Mouse (Mus musculus) C2C12 (cell line): Measurements from ENCODE around the gene Mrap. TPM values are rescaled to one million over a fixed set of nuclear protein-coding genes. Genes with fewer than 3 reads are reported as not detected.

ENCODE experiments used
- H3K27me3 ChIP-seq: one replicate; pipeline ENCODE4 v1.6.1; 2011; ENCODE audit not compliant: control insufficient read depth, insufficient read depth, insufficient read length
- H3K36me3 ChIP-seq: one replicate; pipeline ENCODE4 v1.6.1; 2011; ENCODE audit not compliant: control insufficient read depth, insufficient read depth
- H3K4me3 ChIP-seq: one replicate; pipeline ENCODE4 v1.5.1; 2011; ENCODE audit warnings: mild to moderate bottlenecking, control low read depth; ENCODE audit not compliant: poor library complexity, insufficient read depth, severe bottlenecking
- H3K79me2 ChIP-seq: one replicate; pipeline ENCODE4 v1.6.1; 2011; ENCODE audit not compliant: control insufficient read depth, insufficient read depth
- H3K79me3 ChIP-seq: one replicate; pipeline ENCODE4 v1.6.1; 2011; ENCODE audit warnings: low read depth, control low read depth
- H3ac ChIP-seq: one replicate; pipeline ENCODE3; 2011; ENCODE audit warnings: low read depth; ENCODE audit not compliant: control insufficient read depth, insufficient read length
- CEBPB ChIP-seq: IDR thresholded peaks from one replicate; pipeline ENCODE4 v1.6.1; 2011; ENCODE audit warnings: low read depth, mild to moderate bottlenecking, control low read depth, moderate library complexity
- CTCF ChIP-seq: IDR thresholded peaks from one replicate; pipeline ENCODE4 v1.5.1; 2011; ENCODE audit not compliant: control insufficient read depth, insufficient read depth, insufficient read length
- FOSL1 ChIP-seq: IDR thresholded peaks from one replicate; pipeline ENCODE4 v1.8.0; 2011; ENCODE audit warnings: mild to moderate bottlenecking, low read length; ENCODE audit not compliant: poor library complexity, insufficient read depth, severe bottlenecking
- MAX ChIP-seq: IDR thresholded peaks from one replicate; pipeline ENCODE4 v1.6.1; 2011; ENCODE audit warnings: mild to moderate bottlenecking, control low read depth
- MYOD1 ChIP-seq: IDR thresholded peaks from one replicate; pipeline ENCODE4 v1.6.1; 2011; ENCODE audit warnings: low read depth; ENCODE audit not compliant: control insufficient read depth, insufficient read length
- MYOG ChIP-seq: IDR thresholded peaks from one replicate; pipeline ENCODE4 v1.6.1; 2011; ENCODE audit not compliant: control insufficient read depth, insufficient read length; ENCODE audit errors: extremely low read depth
- USF1 ChIP-seq: IDR thresholded peaks from one replicate; pipeline ENCODE4 v1.6.1; 2011; ENCODE audit warnings: low read depth, mild to moderate bottlenecking, control low read depth, moderate library complexity
- polyA plus RNA-seq: library from polyadenylated mRNA; unstranded; fragments of >200 nt; fragmentation: generic; extraction: Trizol; gene quantifications from one replicate; pipeline ENCODE4 v1.2.1, GENCODE M21; 2012; ENCODE audit warnings: missing spikeins

The Mrap gene
- polyA plus RNA-seq, 1 experiment = not detected

DNA sequence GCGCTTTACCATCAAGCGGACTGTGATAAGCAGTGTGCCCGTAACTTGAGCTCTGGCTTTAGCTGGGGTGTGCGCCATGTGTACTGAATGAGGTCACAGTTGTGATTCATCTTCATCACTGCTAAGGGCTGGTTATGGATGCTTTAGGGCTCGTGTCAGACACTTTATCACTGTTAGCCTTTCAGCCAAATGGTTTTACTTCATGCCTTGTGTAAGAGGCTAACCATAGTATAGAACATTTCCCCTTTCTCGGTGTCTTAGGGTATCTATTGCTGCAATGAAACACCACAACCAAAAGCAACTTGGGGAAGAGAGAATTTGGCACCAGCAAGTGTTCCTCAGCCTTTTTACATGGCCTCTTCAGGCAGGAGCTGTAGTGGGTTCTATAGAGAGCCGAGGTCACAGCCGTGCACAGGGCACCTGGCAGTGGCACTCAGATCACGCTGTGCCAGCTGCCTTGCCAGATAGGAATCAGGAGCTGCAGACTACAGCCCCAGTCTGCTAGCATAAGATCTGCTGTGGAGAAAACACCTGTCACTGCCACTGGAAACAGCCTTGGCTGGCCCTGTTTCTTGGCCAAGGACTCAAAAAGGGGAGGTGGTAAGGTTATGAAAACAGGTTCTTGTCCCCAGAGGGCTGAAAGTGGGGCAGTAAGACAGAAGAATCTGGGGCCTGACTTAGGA is 27.3 kb downstream of the Mrap start:
- no peak for TF ChIP-seq CTCF
- TF ChIP-seq CEBPB = no peak
- TF ChIP-seq MYOD1 = peak; percentile 87
- H3K79me3 ChIP-seq = no peaks in the 10 kb centered on the region
- peaks cover 82% of the 10 kb centered on the region for H3K36me3 ChIP-seq
- no peaks in the 10 kb centered on the region for H3K79me2 ChIP-seq
- H3K4me3 ChIP-seq = no peak overlapping the region
- no peaks in the 10 kb centered on the region for H3K27me3 ChIP-seq
- H3ac ChIP-seq = no peak overlapping the region

DNA sequence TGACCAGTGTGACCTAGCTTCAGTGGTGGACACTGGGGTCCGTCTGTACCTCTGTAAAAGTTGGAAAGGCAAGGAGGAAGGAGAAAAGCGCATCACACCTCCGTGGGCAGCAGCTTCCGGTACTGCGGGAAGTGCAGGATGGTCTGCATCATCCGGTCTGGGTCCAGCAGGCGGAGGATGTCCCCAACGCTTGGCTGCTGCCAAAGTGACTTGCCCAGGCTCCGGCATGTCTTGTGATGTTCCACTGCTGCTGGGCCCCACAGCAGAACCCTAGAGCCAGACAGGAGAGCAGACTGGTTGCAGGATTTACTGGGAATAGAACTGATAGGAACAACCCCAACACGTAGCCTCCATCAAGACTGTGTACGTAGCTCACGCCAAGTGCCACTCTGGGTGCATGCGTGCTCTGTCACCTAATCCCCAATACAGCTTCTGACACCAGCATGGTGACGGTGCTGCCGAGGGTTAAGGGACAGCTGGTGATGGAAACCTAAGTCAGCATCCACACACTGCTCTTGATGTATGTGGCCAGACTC is 29.0 kb downstream of the Mrap start:
- Histone ChIP-seq H3K4me3 (no peak overlapping the region), H3K27me3 (no peaks in the 10 kb centered on the region), H3K79me3 (no peaks in the 10 kb centered on the region), H3K79me2 (no peaks in the 10 kb centered on the region), H3ac (no peak overlapping the region), H3K36me3 (peaks cover 82% of the 10 kb centered on the region)
- no peak for TF ChIP-seq MYOG
- TF ChIP-seq MAX = no peak
- TF ChIP-seq CTCF = no peak
- TF ChIP-seq USF1 = no peak

DNA sequence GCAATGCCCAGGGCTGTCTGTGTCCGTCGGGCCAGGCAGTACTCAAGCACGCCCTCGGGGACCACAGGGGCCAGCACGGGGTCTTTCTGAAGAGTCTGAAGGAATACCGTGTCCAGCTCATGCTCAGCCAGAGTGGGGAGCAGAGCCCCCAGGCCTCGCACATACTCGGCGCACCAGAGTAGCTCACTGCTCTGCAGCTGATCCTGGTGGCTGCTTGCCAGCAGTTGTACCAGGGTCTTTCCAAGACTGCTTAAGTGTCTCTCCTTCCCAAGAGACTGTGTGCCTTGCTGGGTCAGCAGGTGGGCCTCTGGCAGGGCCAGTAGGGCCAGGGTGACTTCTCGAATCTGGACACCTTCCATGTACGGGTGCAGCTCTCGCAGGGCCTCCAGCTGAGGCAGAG is 36.2 kb downstream of the Mrap start:
- Histone ChIP-seq H3K36me3 (peaks cover 85% of the 10 kb centered on the region), H3K79me2 (no peaks in the 10 kb centered on the region), H3K79me3 (no peaks in the 10 kb centered on the region)

DNA sequence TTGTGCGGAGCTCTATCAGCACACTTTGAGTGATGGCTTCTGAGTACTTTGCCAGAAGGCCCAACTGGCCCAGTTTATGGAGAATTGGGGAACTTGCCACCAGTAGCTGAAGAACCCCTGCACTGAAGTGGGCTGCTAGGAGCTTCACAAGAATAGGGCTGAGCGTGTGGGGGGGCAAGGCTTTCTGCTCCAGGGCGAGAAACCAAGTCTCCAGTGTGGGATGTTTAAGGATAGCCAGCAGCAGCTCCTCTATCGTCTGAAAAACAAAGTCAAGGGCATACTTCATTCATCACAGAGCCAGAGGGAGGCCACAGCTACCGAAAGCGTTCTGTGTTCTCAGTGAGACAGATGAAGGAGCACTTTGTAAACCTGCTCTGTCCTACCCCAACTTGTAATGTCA is 36.6 kb downstream of the Mrap start:
- no peaks in the 10 kb centered on the region for H3K27me3 ChIP-seq
- peaks cover 85% of the 10 kb centered on the region for H3K36me3 ChIP-seq
- H3K79me2 ChIP-seq = no peaks in the 10 kb centered on the region
- TF ChIP-seq MAX = no peak
- no peak for TF ChIP-seq USF1
- TF ChIP-seq CTCF = no peak
- TF ChIP-seq MYOG = no peak
- no peak for TF ChIP-seq MYOD1
- TF ChIP-seq CEBPB = no peak
- TF ChIP-seq FOSL1 = no peak
- no peak overlapping the region for H3K4me3 ChIP-seq
- no peak overlapping the region for H3ac ChIP-seq
- no peaks in the 10 kb centered on the region for H3K79me3 ChIP-seq

More for the DNA sequence above, 36.2 kb downstream of the Mrap start:
- TF ChIP-seq CTCF (no peak), MAX (no peak), FOSL1 (no peak), CEBPB (no peak), MYOD1 (no peak), MYOG (no peak)
- Histone ChIP-seq H3K27me3 (no peaks in the 10 kb centered on the region), H3ac (no peak overlapping the region), H3K4me3 (no peak overlapping the region)

DNA sequence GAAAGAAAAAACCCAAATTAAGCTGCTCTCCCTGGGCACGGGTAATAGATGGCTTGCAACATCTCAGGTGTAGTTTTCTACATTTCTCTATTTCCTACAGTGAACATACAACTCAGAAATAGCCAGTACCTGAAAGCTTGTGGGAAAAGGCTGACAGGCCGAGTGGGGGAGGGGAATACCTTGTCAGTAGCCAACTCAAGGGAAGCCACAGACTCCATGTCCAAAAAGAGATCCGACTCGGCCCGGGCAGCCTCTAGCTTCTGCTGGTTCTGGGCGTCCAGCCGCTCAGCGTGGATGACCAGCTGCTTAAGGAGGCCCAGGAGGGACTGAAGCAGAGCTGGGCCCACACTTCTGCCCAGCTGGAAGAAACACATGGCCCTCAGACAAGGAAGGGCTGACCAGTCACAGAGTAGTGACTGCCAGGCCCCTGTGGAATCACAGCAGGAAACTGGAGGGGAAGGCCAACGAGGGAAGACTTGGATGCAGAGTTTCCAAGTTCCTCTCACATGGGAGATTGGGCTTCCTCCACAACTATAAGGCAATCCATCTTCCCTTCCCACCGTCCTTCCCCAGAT is 38.0 kb downstream of the Mrap start:
- TF ChIP-seq USF1 = no peak
- no peak for TF ChIP-seq CTCF
- no peak for TF ChIP-seq MYOG
- TF ChIP-seq MYOD1 = no peak
- no peak for TF ChIP-seq CEBPB
- no peak for TF ChIP-seq MAX
- TF ChIP-seq FOSL1 = no peak
- peaks cover 85% of the 10 kb centered on the region for H3K36me3 ChIP-seq

DNA sequence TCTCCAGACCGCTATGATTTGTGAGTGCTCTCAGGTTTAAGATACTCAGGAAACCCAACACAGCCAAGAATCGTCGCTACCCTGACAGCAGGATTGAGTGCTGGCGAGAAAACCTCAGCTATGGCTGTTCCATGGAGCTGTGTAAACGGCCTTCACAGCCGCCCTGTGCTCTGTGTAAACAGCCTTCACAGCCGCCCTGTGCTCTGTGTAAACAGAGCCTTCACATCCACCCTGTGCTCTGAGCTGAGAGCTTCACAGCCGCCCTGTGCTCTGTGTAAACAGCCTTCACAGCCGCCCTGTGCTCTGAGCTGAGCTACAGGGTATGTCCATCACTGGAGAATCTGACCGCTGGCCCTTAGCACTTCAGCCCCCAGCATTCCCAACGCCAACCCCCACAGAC is 41.8 kb downstream of the Mrap start:
- TF ChIP-seq FOSL1 = no peak
- no peak for TF ChIP-seq USF1
- H3K79me3 ChIP-seq = no peaks in the 10 kb centered on the region
- H3K4me3 ChIP-seq = no peak overlapping the region
- H3ac ChIP-seq = no peak overlapping the region
- H3K27me3 ChIP-seq = no peaks in the 10 kb centered on the region
- H3K36me3 ChIP-seq = peaks cover 83% of the 10 kb centered on the region
- no peaks in the 10 kb centered on the region for H3K79me2 ChIP-seq

More for the DNA sequence above, 38.0 kb downstream of the Mrap start:
- Histone ChIP-seq H3ac (no peak overlapping the region), H3K79me3 (no peaks in the 10 kb centered on the region), H3K27me3 (no peaks in the 10 kb centered on the region), H3K79me2 (no peaks in the 10 kb centered on the region), H3K4me3 (no peak overlapping the region)
